Mouse (Mus musculus) adrenal gland, postnatal 14 days (tissue): ENCODE measurements at regions not wholly inside any gene's neighbourhood (a gene's known extent, or its start where the extent isn't known, plus 50 kb on each side); places are given as distances from the start of the nearest gene placed in this dataset.

Experiments
- DNase-seq: peaks from one replicate; pipeline ENCODE4 v3.0.0; 2021; ENCODE audit warnings: mixed read lengths

- no peak for DNase-seq
Observed at GRCm38 (mm10) chr10:51792030-51792429, 114.5 kb downstream of the Rfx6 start.

- DNase-seq = no peak
Observed at GRCm38 (mm10) chr10:51793876-51794275, 116.3 kb downstream of the Rfx6 start.

- DNase-seq = no peak
Observed at GRCm38 (mm10) chr10:51816626-51817025, 139.1 kb downstream of the Rfx6 start.

- DNase-seq = no peak
Observed at GRCm38 (mm10) chr10:51823900-51824299, 146.3 kb downstream of the Rfx6 start.

GRCm38 (mm10) chr10:51826431-51826964 lies 148.9 kb downstream of the Rfx6 start:
- DNase-seq = no peak

- no peak for DNase-seq
Observed at GRCm38 (mm10) chr10:51832459-51832858, 154.9 kb downstream of the Rfx6 start.

GRCm38 (mm10) chr10:51843099-51843498 lies 165.5 kb downstream of the Rfx6 start:
- no peak for DNase-seq

- DNase-seq = no peak
Observed at GRCm38 (mm10) chr10:51846287-51846686, 168.7 kb downstream of the Rfx6 start.

GRCm38 (mm10) chr10:51869409-51869808 lies 152.9 kb upstream of the Vgll2 start:
- no peak for DNase-seq

GRCm38 (mm10) chr10:51911066-51911691 lies 111.1 kb upstream of the Vgll2 start:
- no peak for DNase-seq

GRCm38 (mm10) chr10:51912096-51912495 lies 110.2 kb upstream of the Vgll2 start:
- DNase-seq = no peak

GRCm38 (mm10) chr10:51926644-51927043 lies 95.7 kb upstream of the Vgll2 start:
- no peak for DNase-seq

GRCm38 (mm10) chr10:51929341-51929740 lies 93.0 kb upstream of the Vgll2 start:
- DNase-seq = no peak

GRCm38 (mm10) chr10:51930266-51930665 lies 92.0 kb upstream of the Vgll2 start:
- DNase-seq = no peak

GRCm38 (mm10) chr10:51930696-51931095 lies 91.6 kb upstream of the Vgll2 start:
- DNase-seq = no peak

- DNase-seq = no peak
Observed at GRCm38 (mm10) chr10:51935482-51935881, 86.8 kb upstream of the Vgll2 start.

GRCm38 (mm10) chr10:51941192-51941591 lies 81.1 kb upstream of the Vgll2 start:
- DNase-seq = no peak

- DNase-seq = no peak
Observed at GRCm38 (mm10) chr10:51945701-51946100, 76.6 kb upstream of the Vgll2 start.

GRCm38 (mm10) chr10:51946189-51946588 lies 76.1 kb upstream of the Vgll2 start:
- no peak for DNase-seq

GRCm38 (mm10) chr10:51946881-51947280 lies 75.4 kb upstream of the Vgll2 start:
- no peak for DNase-seq

GRCm38 (mm10) chr10:51950016-51950415 lies 72.3 kb upstream of the Vgll2 start:
- peak; percentile 10 for DNase-seq

- DNase-seq = peak; percentile 6
Observed at GRCm38 (mm10) chr10:51952021-51952420, 70.3 kb upstream of the Vgll2 start.

- DNase-seq = no peak
Observed at GRCm38 (mm10) chr10:51956493-51956892, 65.8 kb upstream of the Vgll2 start.

GRCm38 (mm10) chr10:51961497-51961896 lies 60.8 kb upstream of the Vgll2 start:
- peak; percentile 4 for DNase-seq

- DNase-seq = peak; percentile 5
Observed at GRCm38 (mm10) chr10:51963671-51964070, 58.6 kb upstream of the Vgll2 start.
